Mouse (Mus musculus): ENCODE results near the gene Ppp1r3c.

Gene Ppp1r3c

DNA sequence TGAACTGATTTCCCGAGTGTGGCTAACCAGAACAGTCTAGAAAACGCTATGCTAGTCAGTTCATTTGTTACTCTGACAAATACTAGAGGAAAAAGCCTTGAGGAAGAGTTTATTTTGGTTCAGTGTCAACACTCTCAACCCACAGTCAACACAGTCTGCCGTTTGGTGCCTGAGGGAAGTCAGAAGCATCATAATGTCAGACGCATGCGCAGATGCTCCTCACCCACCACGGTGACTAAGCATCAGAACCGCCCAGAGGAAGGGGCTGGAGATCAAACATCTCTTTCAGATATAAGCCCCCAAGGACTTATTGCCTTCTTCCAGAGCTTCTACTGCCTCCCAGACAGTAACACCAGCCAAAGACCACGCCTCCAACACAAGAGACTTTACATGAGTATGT is 15.3 kb downstream of the Ppp1r3c start:
- no peak for DNase-seq (ENCODE audit: low spot score)

DNA sequence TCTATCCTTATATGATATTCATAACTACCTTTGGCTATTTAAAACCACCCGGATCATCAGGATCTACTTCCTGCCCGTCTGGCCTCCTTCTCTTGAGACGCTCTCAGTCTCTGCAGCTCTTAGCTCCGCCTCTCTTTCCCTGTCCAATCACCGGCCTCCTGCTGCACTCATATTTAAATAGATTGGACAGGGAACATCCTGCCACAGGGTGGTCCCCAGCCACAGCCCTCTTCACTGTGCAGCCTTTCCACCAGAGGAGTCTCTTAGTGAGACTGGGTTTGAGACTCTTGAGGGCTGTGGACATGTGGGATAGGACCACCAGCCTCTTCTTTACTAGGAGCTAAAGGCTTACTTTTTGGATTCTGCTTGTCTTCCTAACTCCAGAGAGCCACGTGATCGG is 20.2 kb downstream of the Ppp1r3c start:
- DNase-seq (ENCODE audit: low spot score) = peak; percentile 54

DNA sequence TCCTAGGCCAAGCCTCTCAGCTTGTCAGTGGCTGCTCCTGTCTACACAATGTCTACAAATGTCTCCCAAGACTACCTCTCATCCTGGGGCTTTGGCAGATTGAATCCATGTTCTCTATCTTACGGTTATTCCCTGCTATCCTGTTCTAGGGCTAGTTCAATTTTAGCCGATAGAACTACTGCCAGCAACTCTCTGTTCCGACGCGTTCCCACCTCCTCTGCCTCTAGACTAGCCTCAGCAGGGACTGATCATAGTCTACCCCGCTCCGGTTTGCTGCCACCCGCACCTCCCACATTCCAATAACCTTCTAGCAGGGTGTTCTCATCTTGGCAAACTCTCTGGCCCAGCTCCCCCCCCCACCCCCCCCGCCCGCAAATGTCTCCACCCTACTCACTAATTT is 20.9 kb downstream of the Ppp1r3c start:
- DNase-seq (ENCODE audit: low spot score) = no peak

DNA sequence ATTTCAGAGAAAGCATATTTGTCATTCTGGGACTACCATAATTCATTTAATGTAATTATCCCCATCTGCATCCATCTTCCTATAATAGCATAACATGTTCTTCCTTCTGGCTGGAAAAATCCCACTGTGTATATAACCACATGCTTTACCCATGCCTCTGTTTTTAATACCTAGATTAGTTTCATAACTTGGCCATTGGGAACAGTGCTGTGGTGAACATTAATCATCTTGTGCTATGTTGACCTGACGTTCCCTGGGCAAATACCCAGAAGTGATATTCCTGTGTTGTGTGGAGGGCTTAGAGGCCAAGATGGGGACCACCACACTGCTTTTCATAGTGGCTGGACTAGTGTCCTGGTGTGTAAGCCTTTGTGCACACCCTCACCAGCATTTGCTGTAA is 22.0 kb downstream of the Ppp1r3c start:
- DNase-seq (ENCODE audit: low spot score) = no peak

DNA sequence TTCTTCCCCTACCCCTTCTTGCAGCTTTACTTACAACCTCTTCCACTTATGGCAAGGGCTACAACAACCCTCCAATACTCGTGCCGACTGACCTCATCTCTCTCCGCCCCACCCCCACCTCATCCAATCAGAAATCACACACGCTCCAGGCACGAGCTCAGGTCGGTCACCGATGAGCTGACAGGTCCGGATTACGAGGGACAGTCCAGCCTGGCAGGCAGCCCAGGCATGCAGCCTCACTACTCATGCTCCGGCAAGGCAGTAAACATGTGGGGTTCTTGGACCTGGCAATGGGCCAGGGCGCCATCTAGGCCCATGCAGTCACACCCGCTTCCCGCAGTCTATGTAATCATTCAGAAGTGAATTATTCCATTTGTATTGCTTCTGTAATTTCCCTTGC is 23.4 kb downstream of the Ppp1r3c start:
- no peak for DNase-seq (ENCODE audit: low spot score)

DNA sequence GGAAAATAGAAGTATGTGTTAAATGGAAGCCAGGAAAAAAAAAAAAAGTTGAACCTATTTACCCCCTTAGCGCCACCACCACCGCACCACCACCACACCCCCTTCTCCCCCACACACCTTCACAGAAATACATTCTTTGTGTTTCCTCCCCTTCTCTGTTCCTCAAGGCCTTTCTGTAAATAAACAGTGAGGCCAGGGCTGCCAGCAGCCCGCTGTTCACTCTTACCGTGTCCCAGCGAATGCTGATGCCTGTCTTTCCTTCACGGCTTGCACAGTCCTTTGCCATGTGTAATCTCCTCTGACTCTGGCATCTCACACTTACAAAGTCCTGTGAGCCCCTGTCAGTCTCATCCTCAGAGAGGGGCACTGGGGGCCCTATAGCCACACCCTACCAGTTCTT is 30.3 kb downstream of the Ppp1r3c start:
- peak; percentile 27 for DNase-seq (ENCODE audit: low spot score)

DNA sequence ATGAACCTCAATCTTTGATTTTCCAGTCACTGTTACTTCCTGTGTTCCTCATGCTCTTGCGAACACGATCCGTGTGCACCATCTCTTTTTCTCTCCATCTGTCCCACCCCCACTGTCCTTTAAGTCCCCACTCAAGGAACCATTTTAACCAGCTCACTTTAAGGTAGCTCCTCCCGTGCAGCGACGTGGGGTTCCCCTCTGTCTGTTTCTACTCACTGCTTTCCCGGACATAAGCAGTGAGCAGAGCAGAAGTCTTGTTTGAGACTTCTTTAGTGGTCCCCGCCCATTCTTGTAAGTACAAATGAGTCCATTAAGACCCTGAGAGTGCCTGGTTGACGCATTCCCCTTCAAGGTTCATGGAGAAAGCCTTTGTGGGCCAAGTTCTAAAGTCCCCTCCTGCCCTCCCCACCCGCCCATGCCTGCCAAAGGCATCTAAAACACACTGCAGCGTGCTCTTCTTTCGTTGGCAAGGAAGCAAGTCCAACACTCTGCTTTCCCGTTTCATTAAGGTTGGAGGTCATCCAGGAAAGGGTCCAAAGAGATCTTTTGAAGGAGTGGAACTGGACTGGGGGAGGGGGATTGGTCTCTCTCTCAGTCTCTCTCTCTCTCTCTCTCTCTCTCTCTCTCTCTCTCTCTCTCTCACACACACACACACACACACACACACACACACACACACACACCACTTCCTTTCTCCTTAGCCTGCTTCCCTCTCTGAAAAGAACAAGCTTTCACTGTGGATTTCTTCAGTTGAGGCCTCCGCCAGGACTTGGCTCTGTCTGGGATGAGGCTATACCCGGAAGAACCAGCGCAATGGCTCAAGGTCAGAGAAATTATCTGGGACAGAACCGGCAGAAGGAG is 30.9 kb downstream of the Ppp1r3c start:
- peak; percentile 62 for DNase-seq (ENCODE audit: low spot score)

DNA sequence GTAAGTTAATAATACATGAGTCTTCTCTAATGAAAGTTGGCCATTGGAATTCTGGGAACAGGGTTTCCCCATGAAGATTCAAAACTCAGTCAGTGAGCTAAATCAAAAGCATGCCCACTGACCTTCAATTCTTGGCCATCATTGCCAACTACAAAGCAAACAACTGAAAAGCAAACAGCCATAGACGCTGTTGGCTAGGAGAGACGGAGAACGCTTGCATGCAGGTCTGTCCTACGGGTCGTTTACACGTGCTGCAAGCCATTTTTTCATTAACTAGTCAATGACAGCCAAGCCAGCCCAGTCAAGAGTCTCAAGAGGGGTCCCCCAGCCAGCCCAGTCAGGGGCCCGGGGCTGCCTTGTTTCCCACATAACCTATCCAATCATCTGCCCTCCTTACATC is 31.7 kb downstream of the Ppp1r3c start:
- DNase-seq (ENCODE audit: low spot score) = no peak

DNA sequence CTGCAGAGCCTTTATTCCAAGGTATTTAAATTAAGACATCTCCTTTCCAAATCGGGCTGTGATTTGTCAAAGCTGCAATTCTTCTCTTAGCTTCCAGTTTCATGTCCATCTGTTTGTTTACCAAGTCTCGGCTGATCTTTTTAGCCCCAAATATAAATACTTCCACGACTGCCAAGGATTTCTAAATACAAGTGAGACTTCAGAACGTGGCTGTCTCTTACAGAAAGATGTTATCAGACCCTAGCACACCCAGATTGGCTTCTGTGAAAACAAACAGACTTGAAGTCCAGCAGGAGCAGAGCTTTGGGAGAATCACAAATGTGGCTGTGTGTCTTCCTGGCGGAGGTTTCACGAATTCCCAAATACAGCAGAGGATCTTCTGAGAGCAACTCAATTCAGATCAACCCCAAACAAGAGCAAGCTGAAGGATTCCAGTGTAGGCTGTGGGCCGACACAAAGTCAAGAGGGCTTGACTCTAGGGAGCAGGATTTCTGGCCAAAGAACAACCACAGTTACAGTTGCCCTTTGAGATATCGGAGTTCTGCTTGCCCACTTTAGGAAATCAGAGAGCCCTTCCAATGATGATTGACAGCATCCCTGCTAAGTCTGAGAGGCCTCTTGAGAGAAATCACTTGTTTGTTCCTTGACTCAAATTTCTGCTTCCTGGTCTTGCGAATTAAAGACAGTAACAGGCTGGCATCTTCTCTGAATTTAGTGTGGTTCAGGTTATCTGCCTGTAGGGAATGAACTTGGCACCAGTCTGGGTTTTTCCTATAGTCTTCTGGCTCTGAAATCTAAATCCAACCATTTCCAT is 34.4 kb downstream of the Ppp1r3c start:
- DNase-seq (ENCODE audit: low spot score) = no peak

DNA sequence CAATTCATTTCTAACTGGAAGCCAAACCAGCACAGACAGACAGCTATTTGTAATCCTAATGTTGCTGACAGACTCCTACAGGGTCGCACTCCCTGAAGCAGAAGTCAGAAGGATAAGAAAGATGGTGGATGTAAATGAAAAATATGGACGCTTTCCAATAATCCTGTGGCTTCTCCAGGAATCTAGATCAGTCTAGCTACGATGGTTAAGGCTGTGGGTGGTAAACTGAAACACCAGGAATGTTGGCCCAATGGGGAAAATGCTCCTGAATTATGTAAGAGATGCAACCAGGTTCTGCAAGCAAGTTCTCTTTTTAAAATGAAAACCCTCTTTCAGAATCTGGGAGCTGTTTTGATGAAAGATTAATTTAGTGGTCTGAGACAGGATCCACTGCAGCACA is 35.1 kb downstream of the Ppp1r3c start:
- no peak for DNase-seq (ENCODE audit: low spot score)

DNA sequence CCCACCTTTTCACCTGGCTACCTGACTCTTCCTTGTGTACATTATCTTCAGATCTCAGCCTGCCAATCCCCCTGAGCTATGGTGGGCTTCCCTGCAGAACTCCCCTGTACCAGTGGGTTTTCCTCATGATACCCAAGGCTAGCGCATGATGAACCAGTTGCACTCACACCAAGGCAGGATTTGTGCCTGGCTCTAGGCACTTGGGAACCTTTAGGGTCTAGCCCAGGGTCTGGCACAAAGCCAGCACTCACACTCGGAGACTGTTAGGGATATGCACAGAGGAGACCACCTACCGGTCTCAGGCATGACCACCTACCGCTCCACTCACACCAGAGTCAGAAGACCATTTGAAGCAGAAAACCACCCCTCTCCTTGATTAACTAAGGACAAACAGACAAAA is 35.5 kb downstream of the Ppp1r3c start:
- DNase-seq (ENCODE audit: low spot score) = no peak

DNA sequence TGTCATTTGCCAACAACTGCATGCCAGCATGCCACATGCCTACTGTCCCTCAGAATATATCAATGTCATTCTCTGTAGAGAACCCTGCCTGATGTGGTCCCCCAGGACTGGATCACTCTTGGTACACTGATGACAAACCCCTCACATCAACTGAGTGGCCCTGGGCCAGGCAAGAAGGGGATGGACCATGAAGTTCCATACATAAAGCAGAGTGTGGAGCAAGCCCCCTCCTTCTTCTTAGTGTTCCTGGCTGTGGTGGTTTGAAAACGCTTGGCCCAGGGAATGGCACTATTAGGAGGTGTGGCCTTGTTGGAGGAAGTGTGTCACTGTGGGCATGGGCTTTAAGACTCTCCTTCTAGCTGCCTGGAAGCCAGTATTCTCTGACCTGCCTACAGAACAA is 37.3 kb downstream of the Ppp1r3c start:
- DNase-seq (ENCODE audit: low spot score) = no peak

DNA sequence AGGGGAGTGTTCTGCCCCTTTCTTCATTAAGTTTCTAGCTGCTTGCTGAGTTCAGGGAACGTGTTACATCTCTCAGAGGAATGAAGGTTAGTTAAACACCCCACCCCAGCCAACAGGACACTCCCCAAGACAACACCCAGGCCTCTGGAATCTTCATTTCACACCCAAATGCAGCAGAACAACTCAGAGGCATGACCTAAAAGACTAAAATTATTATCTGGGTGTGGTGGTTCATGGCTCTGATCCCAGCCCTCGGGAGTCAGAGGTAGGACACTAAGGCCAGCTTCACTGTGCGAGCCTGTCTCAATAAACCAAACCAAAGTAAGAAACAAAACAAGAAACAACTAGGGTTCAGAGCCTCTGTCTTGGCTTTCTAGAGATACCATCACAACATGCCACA is 38.3 kb downstream of the Ppp1r3c start:
- no peak for DNase-seq (ENCODE audit: low spot score)

DNA sequence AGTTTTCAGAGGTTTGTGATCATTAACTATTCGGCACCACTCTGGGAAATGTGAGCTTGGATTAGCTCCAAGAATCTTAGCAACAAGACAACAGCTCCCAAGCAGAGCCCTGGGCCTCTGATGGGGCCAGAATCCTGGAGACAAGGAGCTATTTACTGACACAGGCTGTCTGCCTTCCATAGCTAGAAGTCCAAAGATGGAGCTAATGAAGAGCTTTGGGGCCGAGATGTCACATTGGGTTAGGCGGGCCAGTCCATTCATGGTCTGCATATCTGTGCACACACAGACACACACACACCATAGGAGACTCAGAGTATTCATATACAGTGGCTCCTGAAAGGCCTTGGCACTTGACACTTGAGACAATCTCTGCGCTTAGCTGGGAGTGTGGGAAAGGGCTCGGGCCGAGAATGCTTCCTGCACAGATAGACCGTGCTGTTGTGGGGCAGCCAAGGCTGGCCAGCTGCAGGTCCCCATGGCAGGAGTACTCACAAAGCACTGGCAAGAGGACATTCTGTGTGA is 39.8 kb downstream of the Ppp1r3c start:
- no peak for DNase-seq (ENCODE audit: low spot score)

DNA sequence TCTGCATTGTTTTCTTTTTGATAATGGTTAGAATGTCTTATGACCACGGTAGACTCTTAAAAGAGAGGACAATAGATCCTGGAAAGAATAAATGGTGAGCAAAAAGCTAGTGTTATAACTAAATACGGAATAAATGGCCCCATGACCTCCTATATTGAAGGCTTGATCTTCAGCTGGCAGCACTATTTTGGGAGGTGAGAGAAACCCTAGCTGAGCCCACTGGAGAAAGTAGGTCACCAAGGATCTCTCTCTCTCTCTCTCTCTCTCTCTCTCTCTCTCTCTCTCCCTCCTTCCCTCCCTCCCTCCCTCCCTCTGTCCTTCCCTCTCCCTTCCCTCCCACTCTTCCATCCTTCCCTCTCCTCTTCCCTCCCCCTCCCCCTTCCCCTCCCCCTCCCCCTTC is 42.9 kb downstream of the Ppp1r3c start:
- DNase-seq (ENCODE audit: low spot score) = no peak

DNA sequence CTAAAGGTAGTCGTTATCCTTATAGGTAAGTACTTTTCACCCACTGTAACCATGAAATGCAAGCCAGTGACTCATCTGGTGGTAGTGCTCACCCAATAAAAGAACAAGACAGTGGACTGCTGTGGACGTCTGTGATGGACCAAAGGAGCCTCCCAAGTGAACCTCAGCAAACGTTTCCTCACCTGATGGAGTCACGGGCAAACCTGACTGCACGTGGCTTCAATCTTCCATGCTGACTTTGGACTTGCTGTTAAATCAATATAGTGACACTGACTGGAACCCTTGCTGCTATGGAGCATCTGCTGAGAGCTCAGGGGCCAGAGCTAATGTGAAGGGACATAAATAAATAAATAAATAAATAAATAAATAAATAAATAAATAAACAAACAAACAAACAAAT is 44.5 kb downstream of the Ppp1r3c start:
- no peak for DNase-seq (ENCODE audit: low spot score)

DNA sequence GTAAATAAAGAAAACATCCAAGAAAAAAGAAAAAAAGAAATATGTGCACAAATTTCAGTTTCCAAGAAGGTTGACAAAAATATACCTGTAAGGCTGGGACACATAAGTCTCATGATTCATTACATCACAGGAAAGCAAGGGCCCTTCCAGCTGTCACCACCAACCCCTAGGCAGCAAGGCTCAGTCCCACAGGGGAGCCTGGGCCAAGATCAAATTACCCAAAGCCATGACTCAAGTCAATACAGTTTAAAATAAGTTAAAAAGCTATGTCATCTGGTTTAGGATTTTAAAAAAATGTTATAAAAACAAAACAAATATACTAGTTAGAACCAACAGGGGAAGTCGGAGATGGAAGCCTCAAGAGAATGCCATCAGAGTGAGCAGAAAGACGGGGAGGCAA is 45.2 kb downstream of the Ppp1r3c start:
- DNase-seq (ENCODE audit: low spot score) = no peak

DNA sequence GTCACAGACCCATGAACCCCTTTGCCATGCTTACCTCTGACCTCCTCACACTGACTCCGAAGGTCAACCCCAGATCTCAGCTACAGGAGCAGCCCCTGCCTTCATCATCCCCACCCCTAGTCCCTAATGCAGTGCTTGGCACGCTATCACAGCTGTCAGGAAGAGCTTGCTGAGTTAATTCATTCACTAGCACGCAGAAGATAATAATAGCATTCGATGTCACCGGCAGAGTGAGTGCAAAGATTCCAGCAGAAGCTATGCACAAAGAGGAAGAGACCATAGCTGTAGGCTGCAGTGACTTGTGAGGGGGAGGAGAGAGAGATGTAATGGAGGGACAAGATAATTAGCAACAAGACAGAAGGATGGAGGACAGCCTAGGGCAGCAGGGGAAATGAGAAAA is 47.2 kb downstream of the Ppp1r3c start:
- DNase-seq (ENCODE audit: low spot score) = no peak

DNA sequence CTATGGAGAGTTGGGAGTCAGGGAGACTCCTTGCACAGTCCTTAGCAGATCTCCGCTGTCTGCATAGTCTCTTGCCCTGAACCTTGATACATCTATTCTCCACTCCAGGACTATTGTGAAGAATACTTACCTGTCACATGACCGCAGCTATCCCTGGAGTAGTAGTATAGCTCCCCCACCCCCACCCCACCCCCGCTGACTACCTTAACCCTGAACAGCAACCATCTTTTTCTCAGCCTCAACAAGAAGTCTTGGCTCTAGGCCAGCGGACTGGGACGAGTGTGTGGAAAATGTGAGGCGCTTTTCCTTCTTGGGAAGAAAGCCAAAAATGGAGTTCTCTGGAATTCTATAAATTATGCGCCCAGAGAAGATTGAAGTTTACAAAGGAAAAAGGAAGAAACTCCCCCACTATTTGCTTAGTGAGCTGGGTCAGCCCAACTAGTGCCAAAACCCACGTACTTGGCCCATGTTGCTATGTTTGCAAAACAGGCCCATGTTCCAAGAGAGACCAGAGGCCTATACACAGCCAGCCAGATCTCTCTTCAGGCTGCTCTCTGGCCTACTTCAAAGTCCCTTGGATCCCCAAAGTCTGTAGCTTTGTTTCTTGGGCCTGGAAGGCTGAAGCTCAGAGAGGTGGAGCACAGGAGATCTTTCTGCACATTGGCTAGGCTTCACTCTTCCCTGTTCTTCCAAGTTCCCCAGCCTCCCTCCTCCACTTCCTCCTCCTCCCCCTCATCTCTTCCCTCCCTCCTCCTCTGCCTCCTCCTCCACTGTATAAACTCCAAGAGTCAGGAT is 48.4 kb downstream of the Ppp1r3c start:
- DNase-seq (ENCODE audit: low spot score) = peak; percentile 39

DNA sequence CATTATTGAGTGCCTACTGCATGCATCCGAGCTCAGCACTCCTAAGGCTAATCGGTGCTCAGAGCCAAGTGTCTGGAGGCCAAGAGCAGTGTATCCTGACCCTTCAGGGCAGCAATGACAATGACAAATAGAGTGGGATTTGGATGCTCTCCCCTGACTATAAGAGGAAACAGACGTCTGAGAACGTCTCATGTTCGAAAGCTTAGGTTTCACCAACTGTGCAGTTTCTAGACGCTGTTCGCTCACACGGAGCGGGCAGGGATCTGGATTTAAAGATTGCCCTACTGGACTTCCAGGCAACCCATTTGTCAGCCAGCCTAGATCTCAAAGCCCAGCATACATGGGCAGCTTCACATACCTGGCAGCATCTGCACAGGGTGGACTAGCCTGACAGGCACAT is 49.4 kb downstream of the Ppp1r3c start:
- DNase-seq (ENCODE audit: low spot score) = no peak

DNA sequence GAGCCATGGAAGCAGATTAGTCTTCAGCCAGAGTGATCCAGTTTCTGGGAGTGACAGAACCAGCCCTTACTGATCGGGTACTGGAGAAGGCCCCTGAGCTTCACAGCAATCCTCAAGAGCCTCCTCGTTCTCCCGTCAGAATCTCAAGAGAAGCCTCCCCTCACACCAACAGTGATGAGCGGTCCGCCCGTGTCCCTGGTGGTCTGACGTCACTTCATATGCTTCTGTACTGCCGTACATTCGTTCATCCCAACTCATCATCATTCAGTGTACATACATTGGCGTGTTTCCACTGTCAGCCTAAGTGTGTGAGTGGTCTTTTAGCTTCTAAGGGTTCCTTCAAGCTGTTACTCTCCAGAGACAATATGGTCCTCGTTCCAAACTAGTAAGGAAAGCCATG is 50.4 kb downstream of the Ppp1r3c start:
- no peak for DNase-seq (ENCODE audit: low spot score)

DNA sequence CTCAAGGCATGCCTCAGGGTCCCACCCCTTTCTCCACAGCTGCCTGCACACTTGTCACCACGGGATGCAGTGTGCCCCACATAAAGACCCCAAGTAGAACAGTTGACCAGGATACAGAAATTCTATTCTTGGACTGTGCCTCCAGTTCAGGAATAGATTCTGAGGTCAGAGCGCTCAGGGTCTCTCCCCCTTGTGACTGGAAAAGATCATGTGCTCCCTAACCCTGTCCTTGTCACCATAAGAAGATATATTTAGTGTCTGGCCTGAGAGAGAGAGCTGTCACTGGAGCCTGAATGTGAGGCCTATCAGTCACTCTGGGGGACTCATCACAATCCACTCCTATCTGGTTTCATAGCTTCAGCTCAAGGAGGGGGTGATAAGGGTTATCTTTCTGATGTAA is 53.9 kb downstream of the Ppp1r3c start:
- no peak for DNase-seq (ENCODE audit: low spot score)
